Mouse (Mus musculus) heart, postnatal 0 days (tissue): ENCODE measurements around the gene Ube2a.

Experiments used
- CTCF ChIP-seq: IDR thresholded peaks from 2 replicates; pipeline ENCODE4 v1.5.1; 2016; ENCODE audit warnings: antibody characterized with exemption, control low read depth, low read depth
- EP300 ChIP-seq: IDR thresholded peaks from 2 replicates; pipeline ENCODE4 v1.6.1; 2016; ENCODE audit warnings: antibody characterized with exemption, low read depth

GRCm38 (mm10) chrX:36833397-36834084 lies 40.2 kb upstream of the Ube2a start:
- no peak for TF ChIP-seq EP300
- peak; percentile 56 for TF ChIP-seq CTCF
